Mouse (Mus musculus): ENCODE results near the gene Olfr522.
A peak's percentile ranks its signal among the peaks of the same experiment; 100 is the strongest.

The Olfr522 gene

DNA sequence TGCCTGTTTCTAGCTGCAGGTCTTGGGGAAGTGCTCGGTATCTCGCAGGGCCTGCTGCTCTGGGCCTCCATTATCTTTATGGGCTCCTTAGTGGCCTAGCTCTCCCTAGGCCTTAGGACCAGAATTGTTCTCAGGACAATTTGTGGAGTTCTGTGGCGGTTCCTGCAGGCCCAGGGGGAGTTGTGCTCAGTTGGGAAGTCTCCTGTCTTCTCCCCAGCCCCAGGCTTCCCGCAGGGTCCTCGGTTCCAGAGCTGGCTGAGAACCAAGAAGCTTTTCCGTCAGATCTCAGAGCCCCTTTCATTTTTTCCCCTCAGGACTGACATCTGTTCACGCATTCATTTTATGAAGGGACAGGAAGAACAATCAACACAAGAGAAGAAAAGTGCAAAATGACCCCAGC is at the start of gene Olfr522:
Gene Olfr522 (minus strand): TSS at position 101 of the 400 bp plus-strand sequence.
- DNase-seq (ENCODE audit: low spot score), result no peak

DNA sequence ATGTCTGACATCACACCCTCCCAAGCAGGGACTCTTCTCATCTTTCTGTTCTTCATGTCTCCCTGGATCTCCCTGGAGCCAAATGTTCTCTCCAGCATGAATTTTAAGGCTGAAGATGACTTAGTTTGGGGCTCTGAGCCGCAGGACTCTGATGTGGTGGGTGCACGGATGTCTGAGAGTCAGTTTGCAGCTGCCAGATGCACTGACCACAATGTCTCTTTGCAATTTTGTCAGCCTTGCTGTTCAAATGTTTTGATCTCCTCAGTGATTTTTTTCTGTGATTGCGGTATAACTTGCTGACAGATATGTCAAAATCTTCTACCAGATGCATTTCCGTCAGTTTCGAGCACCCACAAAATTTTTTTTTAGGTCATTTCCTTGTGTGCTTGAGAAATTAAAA is 49.3 kb upstream of the Olfr522 start:
- DNase-seq (ENCODE audit: low spot score), result no peak

DNA sequence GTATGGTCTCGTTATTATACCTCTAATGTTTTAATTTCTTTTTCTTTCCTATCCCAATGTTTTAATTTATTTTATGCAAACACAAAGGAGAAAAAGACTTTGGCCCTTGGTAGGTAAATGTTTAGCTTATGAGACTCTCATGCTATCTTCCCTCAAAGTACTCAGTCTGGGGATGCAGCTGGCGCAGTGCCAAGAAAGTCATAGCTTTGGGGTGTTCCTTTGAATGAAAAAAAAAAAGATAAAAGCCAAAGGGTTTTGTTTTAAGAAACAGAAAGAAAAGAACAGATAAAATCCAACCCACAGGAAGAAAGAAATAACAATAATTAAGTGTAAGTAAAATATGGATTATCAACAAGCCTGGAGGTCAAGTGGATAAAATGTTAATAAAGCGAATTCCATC is 44.1 kb upstream of the Olfr522 start:
- DNase-seq (ENCODE audit: low spot score), result no peak

DNA sequence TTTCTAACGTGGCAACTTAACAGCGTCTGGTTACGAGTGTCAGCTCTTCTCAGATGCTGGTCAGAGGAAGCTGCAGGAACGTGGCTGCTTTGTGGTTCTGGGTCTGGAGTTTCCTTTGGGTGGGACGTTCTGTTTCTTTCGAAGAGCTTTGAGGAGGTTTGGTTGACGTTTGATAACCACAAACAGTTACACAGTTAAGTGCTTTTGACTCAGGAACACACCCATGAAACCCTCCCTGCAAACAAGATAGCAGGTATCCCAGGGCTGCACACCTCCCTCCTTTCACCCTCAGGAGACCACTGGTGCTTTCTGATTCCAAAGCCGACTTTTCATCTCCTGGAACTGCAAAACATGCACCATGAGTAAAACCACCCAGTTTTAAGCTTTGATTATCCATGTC is 43.6 kb upstream of the Olfr522 start:
- DNase-seq (ENCODE audit: low spot score), result no peak

DNA sequence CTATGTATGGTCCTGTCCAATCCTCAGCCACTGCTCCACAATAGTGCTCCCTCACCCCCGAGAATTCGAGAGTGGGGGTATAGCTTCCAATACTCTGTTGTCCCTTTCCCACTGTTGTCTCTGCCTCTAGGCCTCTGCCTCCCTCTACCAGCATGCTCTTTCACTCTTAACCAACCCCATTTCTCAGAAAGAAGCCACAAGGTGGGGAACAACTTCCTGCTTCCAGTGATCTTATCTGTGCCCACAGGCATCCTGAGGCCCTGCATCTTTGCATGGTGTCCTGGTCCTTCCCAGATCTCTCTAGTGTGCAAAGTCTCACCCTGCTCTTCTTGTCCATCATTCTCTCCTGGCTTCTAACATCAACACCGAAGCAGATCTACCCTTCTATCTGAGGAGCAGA is 42.3 kb upstream of the Olfr522 start:
- DNase-seq (ENCODE audit: low spot score), result no peak

DNA sequence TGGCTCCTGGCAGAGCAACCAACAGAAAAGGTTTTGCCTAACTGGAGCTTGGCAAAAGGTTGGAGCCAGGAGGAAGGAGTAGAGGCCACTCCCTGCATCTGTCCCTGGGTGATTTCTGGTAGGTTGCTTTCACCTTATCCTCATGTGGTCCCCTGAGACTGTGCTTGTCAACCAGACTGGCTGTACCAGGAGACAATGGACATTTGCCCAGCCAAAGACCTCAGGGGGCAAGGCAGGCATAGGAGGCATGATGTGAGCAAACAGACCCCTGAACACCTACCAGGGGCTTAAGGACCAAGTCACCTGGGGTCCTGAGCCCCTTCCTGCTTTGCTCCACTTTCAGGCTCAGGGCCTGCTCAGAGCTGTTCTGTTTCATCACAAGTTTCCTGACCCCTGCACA is 41.3 kb upstream of the Olfr522 start, which contains the start of gene Olfr524:
Gene Olfr524 (minus strand): TSS at position 101 of the 400 bp plus-strand sequence.
- no peak for DNase-seq (ENCODE audit: low spot score)

DNA sequence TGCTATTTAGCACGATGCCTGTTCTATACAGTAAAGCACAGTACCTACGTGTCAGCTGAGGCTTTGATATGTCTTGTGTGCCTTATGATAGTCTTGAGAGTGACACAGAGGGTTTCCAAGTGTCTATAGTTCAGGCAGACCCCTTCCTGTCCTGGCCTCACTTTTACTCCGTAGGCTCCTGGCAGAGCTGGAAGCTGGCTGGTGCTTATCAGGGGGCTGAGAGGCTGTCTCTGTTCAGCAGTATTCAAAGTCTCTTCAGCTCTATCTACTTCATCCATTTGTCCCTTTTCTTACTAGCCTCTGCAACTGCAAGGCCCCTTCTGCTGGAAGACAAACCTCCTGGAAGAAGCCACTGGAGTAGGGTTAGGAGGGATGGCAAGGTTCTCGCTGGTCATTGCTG is 36.5 kb upstream of the Olfr522 start:
- no peak for DNase-seq (ENCODE audit: low spot score)

DNA sequence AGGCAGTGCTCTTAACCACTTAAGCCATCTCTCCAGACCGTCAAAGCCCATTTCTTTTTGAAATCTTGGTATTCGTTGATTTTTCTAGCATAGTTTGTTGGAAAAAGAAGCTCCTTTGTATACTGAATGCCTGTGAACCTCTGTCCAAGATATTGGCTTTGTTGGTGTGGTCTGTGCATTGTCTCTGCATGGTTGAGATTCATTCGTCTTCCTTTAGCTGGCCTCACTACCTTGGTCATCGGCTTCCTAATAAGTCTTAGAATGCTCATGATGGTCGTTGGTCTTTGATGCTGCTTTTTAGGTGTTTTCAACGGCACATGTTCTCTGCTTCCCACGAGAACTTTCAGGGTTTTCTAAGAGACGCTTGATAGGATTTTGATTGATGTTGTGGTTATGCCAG is 31.4 kb upstream of the Olfr522 start:
- no peak for DNase-seq (ENCODE audit: low spot score)

DNA sequence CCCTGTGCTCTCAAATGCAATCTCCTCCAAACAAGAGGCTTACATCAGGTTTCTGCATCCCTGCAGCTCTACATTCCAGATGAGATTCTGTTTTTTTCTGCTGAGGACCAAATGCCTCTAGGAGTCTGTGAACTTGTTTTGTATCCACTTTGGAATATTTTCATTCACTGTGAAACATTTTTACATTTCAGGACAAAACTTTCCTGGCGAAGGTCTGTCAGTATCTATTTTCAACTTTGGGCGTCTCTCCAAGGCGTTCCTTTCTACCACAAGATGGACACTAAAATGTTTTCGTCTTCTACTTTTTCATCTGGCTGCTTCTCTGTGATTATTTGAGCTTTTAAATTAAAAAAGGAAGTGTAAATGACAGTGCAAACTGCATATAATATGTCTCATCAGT is 29.5 kb upstream of the Olfr522 start:
- DNase-seq (ENCODE audit: low spot score), result no peak

DNA sequence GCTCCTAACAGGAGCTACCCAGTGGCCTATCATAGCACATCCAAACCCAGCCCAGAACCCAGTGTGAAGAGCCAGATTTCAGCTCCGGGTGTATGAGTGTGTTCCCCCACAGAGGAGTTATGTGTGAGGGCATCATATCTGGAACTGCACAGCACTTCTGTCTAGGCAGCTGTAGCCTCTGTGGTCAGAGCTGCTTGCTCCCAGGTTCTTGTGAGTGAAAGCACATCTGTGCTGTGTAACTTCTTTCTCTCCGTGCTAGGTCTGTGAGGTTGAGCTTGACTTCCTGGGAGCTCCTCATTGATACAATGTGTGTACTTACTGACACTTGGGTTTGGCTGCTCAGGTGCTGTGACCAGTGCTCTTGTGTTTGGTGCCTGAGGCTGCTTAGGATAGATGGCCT is 28.3 kb upstream of the Olfr522 start:
- no peak for DNase-seq (ENCODE audit: low spot score)

DNA sequence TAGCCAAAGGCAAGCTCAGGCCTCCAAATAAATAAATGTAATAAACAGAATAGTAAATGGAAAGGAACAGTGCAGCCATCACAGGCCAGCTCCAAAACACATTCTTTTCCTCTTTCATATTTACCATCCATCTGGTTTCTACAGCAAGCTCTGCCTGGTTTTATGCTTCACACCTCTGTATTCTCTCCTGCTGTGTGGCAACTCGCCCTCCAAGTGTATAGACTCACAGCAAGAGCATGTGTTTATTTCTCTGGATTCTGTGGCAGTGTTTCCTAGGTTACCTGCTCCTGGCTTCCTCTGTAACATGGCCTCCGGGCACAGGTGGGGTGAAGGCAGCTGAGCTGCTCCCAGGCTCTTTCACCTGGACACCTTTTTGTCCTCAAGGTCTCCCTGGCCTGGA is 27.9 kb upstream of the Olfr522 start:
- DNase-seq (ENCODE audit: low spot score), result no peak

DNA sequence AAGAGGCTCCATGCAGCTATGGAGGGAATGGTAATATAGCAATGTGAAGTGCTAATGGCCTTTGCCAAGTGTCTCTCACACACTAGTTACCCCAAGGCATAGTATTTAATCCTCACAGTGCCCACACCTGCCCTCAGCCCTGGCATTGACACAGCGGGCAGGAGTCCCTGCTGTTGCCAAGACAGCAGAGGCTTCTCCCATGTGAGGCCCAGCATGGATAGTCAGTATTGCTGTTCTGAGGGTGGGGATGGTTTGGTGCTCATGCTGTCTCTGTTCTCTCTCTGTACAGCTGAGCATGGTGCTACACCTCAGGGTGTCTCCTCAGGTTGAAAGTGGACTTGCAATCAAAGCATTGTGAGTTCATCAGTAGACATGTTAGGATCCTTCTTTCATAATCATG is 25.9 kb upstream of the Olfr522 start:
- DNase-seq (ENCODE audit: low spot score), result no peak

DNA sequence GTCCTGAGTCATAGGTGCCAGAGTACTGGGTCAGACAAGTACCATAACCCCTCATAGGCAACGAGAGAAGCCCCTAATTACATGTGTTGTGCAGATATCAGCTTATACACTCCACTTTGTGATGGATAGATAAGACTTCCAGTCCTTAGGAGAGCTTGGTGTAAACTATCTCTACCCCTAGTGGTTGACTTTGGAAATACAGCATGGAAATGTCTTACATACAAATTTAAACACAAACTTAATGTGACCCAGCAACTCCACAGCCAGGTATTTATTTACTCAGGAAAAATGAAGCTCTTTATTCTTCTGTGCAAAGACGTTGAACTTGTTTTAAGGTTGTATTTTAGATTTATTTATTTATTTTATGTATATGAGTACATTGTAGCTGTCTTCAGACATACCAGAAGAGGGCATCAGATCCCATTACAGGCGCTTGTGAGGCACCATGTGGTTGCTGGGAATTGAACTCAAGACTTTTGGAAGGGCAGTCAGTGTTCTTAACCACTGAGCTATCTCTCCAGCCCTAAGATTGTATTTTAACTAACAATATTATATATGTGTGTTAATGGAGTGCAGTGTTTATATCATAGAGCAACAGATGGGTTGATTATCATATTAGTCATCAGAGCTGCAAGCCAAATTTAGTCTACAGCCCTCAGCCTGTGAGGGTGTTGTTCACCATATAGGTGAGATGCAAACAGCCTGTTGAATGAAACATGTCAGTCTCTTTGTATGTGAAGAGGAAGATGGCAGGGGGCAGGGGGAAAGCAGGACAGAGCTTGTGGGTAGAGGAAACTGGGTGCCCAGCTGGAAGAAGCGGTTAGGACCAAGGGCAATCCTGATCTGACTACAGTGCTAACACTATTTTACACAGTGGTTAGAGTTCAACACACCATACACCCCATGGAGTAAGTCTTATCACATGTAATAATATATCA is 24.1 kb upstream of the Olfr522 start:
- DNase-seq (ENCODE audit: low spot score), result peak; percentile 26

DNA sequence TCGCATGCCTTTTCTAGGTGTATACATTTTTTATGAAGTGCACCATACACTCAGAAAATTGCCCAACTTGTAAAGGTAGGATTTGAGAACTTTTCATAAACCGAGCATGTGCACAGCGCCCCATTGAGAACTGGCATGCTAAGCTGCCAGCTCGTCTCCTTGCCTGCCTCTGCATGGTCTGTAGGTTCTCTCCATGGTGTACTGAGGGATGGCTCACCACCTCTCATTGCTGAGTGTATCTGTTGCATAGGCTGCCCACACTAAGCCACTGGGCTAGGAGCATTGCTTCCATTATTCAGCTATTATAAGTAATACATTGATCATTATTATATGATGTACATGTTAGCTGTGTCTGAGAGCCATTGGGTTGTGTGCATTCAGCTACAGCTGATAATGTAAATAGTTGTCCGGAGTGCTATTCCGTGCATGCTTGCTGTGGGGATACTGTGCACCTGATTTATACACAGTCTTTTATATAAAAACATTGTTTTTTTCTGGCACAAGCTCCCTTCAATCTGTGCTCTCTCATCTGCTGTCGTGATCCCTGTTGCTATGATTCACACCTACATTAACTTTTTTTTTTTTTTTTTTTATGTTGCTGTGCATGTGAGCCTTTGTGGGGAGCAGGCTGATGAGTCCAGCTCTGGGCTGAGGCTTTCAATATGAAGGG is 23.3 kb upstream of the Olfr522 start:
- no peak for DNase-seq (ENCODE audit: low spot score)

DNA sequence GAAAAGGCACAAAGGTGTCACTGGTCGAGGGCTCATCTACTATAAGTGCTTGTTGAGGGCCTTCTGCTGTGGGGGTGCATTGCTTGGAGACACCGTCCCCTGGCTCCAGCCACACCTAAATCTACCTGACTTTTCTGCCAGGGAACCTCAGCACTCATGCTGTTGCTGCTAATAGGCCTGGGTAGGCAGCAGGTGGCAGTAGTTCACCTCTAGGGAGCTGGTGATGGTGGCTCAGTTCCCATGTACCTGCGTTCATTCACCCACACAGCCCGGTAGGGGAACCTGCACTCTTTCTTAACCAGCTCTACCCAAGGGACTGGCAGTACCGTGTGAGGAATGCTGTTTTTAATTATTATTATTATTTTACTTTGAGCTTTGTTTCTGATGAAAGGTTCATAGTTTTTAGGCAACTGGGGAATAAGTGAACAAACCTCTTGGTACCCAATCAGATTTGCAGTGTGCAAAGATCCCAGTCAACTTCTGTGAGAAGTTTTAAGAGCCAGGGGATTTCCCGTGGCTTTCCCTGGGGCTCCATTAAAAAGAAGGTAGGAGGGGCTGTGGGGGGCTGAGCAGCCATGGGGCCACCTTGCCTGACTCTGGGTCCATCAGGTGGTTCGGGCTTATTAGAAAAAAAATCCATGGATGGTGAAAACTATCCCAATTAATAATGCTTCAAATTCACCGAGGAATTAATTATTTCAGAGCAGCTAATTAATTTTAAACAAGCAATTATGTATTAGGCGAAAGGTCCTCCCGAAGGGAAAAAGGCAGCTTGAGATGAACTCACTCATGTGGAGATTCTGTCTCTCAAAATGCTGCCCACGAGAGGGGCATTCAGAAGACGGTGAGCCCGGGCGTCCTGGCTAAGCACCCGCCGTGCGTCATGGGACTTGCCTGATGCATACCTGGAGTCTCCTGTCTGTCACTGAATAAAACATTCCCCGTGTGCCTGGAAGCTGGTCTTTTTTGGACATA is 22.4 kb upstream of the Olfr522 start:
- no peak for DNase-seq (ENCODE audit: low spot score)

DNA sequence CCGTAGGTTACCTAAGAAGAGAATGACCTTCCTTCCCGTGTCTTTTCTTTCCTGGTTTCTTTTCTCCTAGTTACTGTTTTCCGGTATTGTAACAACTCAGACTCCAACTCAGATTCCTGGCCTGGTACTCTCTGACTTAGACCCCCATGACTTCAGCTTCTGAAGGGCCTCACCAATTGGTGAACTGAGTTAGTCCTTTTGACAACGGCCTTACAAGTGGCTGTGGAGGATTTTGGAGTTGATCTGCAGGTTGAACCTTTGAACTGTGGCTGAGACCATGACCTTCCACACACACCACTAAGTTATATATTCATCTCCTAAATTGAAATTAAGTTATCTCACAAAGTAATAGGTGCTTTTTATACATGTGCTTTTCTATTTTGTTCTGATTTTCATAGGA is 19.6 kb upstream of the Olfr522 start:
- no peak for DNase-seq (ENCODE audit: low spot score)

DNA sequence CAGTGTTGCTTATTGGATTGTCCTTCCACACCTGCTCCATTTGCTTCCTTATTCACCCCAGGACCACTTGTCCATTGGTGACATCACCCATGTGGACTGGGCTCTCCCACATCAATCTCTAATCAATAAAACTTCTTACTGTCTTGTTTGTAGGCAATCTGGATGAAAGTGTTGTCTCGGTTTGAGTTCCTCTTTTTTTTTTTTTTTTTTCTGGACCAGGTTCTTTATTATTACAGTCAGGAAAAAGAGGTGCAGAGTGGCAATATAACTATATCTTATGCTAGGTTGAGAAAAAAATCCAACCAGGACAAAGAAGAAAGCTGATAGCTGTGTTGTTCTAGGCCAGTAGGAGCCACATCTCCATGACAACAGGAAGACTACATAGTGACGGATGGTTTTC is 16.1 kb upstream of the Olfr522 start:
- DNase-seq (ENCODE audit: low spot score), result no peak

DNA sequence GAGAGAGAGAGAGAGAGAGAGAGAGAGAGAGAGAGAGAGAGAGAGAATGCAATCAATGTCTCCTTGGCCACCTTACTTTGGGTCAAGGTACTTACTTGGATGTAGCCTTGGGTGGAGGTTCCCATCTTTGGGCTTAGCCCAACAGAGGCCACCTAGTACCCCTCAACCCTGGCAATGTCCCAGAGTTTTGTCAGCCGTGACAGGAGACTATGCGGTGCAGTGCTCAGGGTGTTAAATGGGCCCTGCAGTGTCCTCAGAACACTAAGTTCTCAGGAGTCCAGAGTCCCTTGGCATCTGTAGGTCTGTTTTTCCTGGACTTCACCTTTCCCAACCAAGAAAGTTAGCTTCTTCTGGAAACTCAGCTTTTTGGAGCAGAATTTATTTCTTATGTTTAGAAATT is 14.6 kb upstream of the Olfr522 start:
- no peak for DNase-seq (ENCODE audit: low spot score)

DNA sequence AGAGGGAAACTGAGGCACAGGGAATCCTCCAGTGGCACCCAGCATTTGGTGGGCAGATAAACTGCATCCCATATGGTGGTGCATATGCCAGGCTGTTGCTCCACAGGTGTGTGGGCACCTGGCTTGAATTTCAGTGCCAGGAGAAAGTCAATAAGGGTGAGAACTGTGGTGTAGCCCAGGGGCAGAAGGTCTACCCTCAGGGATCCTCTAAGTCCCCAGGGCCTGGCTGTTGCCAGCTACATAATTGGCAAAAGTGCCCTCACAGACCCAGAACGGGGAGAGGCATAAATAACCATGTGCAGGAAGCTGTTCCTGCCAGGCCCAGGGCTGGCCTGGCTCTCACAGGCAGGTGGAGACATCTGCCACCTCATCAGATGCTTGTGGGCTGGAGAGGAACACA is 8.4 kb upstream of the Olfr522 start, which contains the start of gene Olfr523:
Gene Olfr523 (plus strand): TSS at position 282 of the 400 bp plus-strand sequence.
- no peak for DNase-seq (ENCODE audit: low spot score)

DNA sequence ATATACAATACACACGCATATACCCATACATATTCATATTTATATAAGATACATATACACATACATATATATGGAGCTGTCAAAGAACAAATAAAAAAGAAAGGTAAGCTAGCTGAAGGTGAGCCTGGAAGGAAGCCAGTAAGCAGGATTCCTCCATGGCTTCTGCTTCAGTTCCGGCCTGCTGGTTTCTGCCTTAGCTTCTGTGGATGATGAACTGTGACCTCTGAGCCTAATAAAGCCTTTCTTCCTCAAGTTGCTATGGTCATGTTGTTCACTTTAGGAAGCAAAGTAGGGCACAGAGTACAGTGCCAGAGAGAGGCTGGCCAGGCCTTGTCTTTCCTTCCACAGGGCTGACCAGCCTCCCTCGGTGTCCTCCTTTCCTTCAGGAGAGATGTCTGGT is 6.3 kb upstream of the Olfr522 start:
- peak; percentile 46 for DNase-seq (ENCODE audit: low spot score)

DNA sequence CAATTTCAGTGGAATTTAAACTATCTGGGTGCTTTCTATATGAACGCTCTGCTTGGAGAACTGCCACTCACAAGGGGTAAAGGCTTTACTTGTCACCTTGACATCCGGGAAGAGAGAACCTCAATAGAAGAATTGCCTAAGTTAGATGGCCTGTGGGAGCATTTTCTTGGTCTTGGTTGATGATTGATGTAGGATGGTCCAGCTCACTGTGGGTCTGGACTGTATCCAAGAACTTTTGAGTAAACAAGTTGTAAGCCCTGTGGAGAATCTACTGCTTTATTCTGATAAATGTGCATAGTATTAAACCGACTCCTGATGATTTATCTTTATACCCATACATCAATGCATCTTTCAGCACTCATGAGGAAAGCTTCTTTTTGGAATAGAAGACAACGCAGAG is 4.8 kb upstream of the Olfr522 start:
- peak; percentile 9 for DNase-seq (ENCODE audit: low spot score)

DNA sequence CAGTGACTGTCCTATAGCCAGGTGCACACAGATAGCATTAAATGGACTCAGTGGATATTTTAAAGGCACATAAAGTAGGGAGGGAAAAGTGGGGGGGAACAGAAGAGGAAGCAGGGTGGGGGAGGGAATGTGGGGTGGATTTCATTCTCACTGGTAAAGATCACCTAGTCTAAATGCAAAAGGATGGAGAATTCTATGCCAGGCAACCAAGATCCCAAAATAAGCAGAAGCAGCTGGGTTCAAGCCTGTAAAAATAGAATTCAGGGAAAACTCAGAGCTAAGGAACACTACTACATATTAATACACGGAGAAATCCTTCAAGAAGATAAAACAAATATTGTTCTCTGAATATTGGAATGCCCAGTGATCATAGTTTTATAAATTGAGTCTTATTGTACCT is 3.4 kb upstream of the Olfr522 start:
- no peak for DNase-seq (ENCODE audit: low spot score)
